Mouse (Mus musculus) intestine, embryonic 14.5 days (tissue): ENCODE results near the gene Fam71b. TPM values are rescaled to one million over a fixed set of nuclear protein-coding genes. Genes with fewer than 3 reads are reported as not detected.

Experiments
- ATAC-seq: fragments of 200-750 bp; cut with Nextera tagmentation; replicated peaks from 2 replicates; pipeline ENCODE4 v1.8.0; 2017; ENCODE audit warnings: low read depth, moderate number of reproducible peaks, moderate TSS enrichment, moderate library complexity; ENCODE audit not compliant: low FRiP score, low TSS enrichment
- DNase-seq: peaks from one replicate; pipeline ENCODE4 v3.0.0-alpha.2; 2018; ENCODE audit warnings: low spot score
- H3K27ac ChIP-seq: fragments of 300-500 bp; sonication (generic); 2 replicates; pipeline ENCODE4 v1.5.1; 2014; ENCODE audit warnings: low read depth, mild to moderate bottlenecking, control low read depth
- H3K27me3 ChIP-seq: fragments of 300-500 bp; sonication (generic); replicated peaks from 2 replicates; pipeline ENCODE4 v1.6.1; 2014; ENCODE audit warnings: low read length, control low read depth; ENCODE audit not compliant: control insufficient read depth, insufficient read depth
- H3K36me3 ChIP-seq: fragments of 300-500 bp; sonication (generic); 2 replicates; pipeline ENCODE4 v1.6.1; 2014; ENCODE audit warnings: low read length, control low read depth; ENCODE audit not compliant: control insufficient read depth, insufficient read depth
- H3K4me1 ChIP-seq: fragments of 300-500 bp; sonication (generic); replicated peaks from 2 replicates; pipeline ENCODE4 v1.6.1; 2014; ENCODE audit warnings: low read length, control low read depth, mixed read lengths; ENCODE audit not compliant: control insufficient read depth, insufficient read depth
- H3K4me2 ChIP-seq: fragments of 300-500 bp; sonication (generic); 2 replicates; pipeline ENCODE4 v1.6.1; 2014; ENCODE audit warnings: low read length
- H3K4me3 ChIP-seq: fragments of 300-500 bp; sonication (generic); 2 replicates; pipeline ENCODE4 v1.5.1; 2014; ENCODE audit warnings: low read depth, low read length, control low read depth, mixed read lengths
- H3K9ac ChIP-seq: fragments of 300-500 bp; sonication (generic); 2 replicates; pipeline ENCODE4 v1.6.1; 2014; ENCODE audit warnings: mild to moderate bottlenecking, low read length
- H3K9me3 ChIP-seq: fragments of 300-500 bp; sonication (generic); 2 replicates; pipeline ENCODE4 v1.6.1; 2016; ENCODE audit warnings: low read length, control low read depth; ENCODE audit not compliant: control insufficient read depth
- WGBS: fragments of 180-500 bp; shearing (Covaris S2); extraction: QIAGEN DNeasy Blood & Tissue Kit; methylation state at CpG from one replicate; pipeline ENCODE4 v1.1.7; 2014; 5-methylcytosine and 5-hydroxymethylcytosine counted together
- polyA plus RNA-seq: library from polyadenylated mRNA; unstranded; fragments of >200 nt; fragmentation: Nextera tagmentation; extraction: Ambion mirVana; gene quantifications from 2 replicates; pipeline ENCODE4 v1.2.1, GENCODE M21; 2014

Fam71b gene
- polyA plus RNA-seq, 1 experiment from 2014 or later, result not detected

DNA sequence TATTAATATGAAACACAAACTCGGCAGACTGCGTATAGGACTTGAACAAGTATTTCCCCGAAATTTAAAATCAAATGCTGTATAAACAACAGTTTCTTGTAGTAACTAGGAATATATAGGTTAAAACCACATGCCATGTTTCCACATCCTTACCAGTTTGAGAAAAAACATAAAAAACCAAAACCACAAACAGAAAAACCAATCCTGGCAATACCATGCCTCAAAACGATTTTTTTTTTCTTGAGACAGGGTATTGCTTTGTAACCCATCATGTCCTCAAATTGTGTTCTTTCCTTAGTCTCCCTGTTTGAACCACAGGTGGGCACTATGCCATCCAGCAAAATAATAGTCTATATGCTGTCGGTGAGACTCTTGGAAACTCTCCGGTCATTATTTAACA is 49.8 kb downstream of the Fam71b start:
- WGBS, result 90% methylated on average over 6 of the region's 6 CpGs
- no peaks in the 10 kb centered on the region for H3K9me3 ChIP-seq
- ATAC-seq, result no peak

DNA sequence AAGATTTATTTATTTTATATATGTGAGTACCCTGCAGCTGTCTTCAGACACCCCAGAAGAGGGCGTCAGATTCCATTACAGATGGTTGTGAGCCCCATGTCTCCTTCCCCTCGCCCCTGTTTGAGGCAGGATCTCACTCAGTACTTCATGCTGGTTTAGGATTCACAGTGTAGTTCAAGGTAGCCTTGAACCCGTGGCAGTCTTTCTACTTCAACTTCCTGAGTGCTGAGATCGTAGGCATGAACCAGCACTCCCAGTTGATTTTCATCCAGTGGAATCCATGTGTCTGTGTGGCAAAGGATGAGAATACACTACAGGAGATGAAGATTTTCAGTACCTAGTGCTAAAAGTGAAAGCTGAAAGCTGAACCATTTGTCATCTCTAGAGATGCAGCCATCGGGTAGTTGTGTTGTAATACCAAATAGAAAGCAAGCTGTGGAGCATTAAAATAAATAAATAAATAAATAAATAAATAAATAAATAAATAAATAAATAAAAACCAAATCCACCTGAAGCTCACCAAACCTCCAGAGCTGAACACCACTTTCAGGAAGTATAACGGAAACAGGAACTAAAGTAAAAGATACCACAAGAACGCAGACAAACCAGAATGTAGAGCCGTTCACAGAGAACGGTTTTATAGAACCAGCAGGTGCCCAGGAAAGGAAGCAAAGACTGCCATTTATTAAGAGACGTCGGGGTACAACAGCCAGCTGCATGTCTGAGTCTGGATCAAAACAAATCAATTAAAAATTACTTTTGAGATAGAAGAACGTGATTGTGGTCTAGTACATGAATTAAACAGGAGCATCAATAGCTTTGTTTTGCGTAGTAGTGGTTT is 51.5 kb downstream of the Fam71b start:
- DNase-seq, result no peak
- H3K4me2 ChIP-seq, result no peak overlapping the region

More for the DNA sequence above, 49.8 kb downstream of the Fam71b start:
- H3K4me1 ChIP-seq, result no peaks in the 10 kb centered on the region
- no peak overlapping the region for H3K4me2 ChIP-seq
- H3K27ac ChIP-seq, result no peak overlapping the region
- no peak overlapping the region for H3K9ac ChIP-seq
- H3K27me3 ChIP-seq, result no peaks in the 10 kb centered on the region
- H3K36me3 ChIP-seq, result peaks cover 27% of the 10 kb centered on the region; the same call in 1 of the 2 replicates
- no peak overlapping the region for H3K4me3 ChIP-seq
- DNase-seq, result no peak

DNA sequence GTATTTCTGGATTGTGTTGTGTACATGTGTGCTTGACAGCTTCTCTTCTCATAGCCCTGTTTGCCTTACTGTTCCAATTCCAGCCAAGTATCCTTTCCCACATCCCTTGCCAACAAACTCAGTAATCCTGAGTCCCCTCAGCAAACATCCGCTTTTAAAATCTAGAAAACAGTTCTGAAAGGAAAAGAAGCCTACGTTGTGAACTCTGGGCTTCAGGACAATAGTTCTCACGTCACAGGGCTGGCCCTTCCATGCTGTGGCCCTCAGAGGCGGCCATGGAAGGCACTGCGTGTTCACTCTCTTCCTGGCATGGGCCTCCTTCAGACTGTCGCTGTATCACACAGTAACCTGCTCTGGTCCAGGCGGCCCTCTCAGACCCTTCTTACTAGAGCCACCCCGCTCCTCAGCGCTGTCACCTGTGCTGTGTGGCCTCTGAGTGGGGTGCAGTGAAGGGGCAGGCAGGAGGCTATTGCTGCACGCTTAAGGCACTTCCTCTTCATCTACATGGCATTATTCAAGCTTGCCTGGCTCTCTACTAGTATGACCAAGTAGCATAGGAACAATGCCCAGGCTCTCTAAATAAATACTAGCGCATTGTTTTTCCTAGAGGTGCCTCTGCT is 53.2 kb downstream of the Fam71b start:
- no peak overlapping the region for H3K9ac ChIP-seq
- H3K4me3 ChIP-seq, result no peak overlapping the region
- H3K27me3 ChIP-seq, result no peaks in the 10 kb centered on the region
- WGBS, result 71% methylated on average over 11 of the region's 11 CpGs
- ATAC-seq, result no peak
- H3K4me2 ChIP-seq, result no peak overlapping the region
- no peaks in the 10 kb centered on the region for H3K4me1 ChIP-seq
- H3K36me3 ChIP-seq, result no peaks in the 10 kb centered on the region; the same call in 1 of the 2 replicates
- DNase-seq, result no peak
- H3K9me3 ChIP-seq, result no peaks in the 10 kb centered on the region
- no peak overlapping the region for H3K27ac ChIP-seq

More for the DNA sequence above, 51.5 kb downstream of the Fam71b start:
- Histone ChIP-seq H3K27ac (no peak overlapping the region), H3K9me3 (no peaks in the 10 kb centered on the region), H3K4me1 (no peaks in the 10 kb centered on the region), H3K9ac (no peak overlapping the region), H3K4me3 (no peak overlapping the region), H3K27me3 (no peaks in the 10 kb centered on the region), H3K36me3 (peaks cover 10% of the 10 kb centered on the region; the same call in 1 of the 2 replicates)
- no peak for ATAC-seq
- WGBS, result 76% methylated on average over 13 of the region's 13 CpGs

DNA sequence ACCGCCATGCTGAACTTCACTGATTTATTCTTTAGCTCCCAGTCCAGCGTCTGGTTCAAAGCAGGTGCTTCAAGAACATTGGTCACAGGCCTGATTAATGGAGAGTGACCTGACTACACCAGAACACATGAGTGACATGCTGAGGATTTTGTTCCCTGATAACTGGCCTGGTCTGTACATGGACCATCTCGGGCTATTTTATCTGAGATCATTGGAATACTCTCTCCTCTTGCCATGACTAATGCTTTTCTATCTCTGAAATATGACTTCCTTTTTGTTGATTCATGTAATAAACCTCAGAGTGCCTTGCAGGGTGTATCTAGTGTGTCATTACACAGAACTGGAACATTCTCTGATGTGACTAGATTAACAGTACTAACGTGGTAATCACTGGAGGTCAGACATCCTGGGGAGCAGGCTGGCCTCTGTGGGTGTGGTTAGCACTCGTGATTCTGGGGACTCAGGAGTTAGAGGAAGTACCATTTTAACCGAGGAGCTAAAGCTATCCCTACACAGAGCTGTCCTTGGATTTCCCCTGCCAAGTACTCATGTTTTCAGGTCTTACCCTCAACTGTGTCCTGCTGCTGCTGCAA is 58.2 kb downstream of the Fam71b start, which contains the start of gene Havcr2:
Gene Havcr2 (plus strand): TSS at position 483 of the 593 bp plus-strand sequence.
- Histone ChIP-seq H3K36me3 (no peaks in the 10 kb centered on the region), H3K9ac (no peak within 1 kb of the TSS), H3K27me3 (no peaks in the 10 kb centered on the region), H3K27ac (no peak within 1 kb of the TSS), H3K9me3 (no peaks in the 10 kb centered on the region), H3K4me1 (no peaks in the 10 kb centered on the region), H3K4me3 (no peak within 1 kb of the TSS), H3K4me2 (no peak within 1 kb of the TSS)
- 76% methylated on average over 6 of the region's 6 CpGs for WGBS
- ATAC-seq, result no peak
- DNase-seq, result no peak

Other genes with a start within 250 kb of the Fam71b start
- gene Nipal4, start 230.1 kb upstream of the Fam71b start, polyA plus RNA-seq, result 3.5 and 4.5 TPM in 2 replicates
- 0.09 and 0.38 TPM in 2 replicates for gene Fndc9, start 161.0 kb upstream of the Fam71b start, polyA plus RNA-seq
- gene Cyfip2, start 83.7 kb upstream of the Fam71b start, polyA plus RNA-seq, result 13.4 and 15.0 TPM in 2 replicates
- 0.30 and 0.39 TPM in 2 replicates for gene Itk, start 7.0 kb upstream of the Fam71b start, polyA plus RNA-seq
- 64.7 and 66.6 TPM in 2 replicates for gene Med7, start 40.4 kb downstream of the Fam71b start, polyA plus RNA-seq
- gene Havcr2, start 58.4 kb downstream of the Fam71b start, polyA plus RNA-seq, result 0.07 and 0.23 TPM in 2 replicates
- not detected in 2 replicates for gene Gm12169, start 127.7 kb downstream of the Fam71b start, polyA plus RNA-seq
- not detected in 2 replicates for gene BC053393, start 175.0 kb downstream of the Fam71b start, polyA plus RNA-seq
- gene Dppa1, start 232.7 kb downstream of the Fam71b start, polyA plus RNA-seq, result not detected in 2 replicates